Mouse (Mus musculus) CD4-positive, CD25-positive, alpha-beta regulatory T cell, adult 4 months (primary cell): ENCODE measurements around the gene Pfn3. TPM values are rescaled to one million over a fixed set of nuclear protein-coding genes. Genes with fewer than 3 reads are reported as not detected.
"Not testable (repeated sequence)": the region's sequence is repeated elsewhere in the genome, so short reads cannot be mapped to it uniquely, and the experiment has no call there.

ENCODE experiments used
- ATAC-seq: one replicate; pipeline ENCODE4 v1.8.0; 2017
- polyA plus RNA-seq, 2 experiments: library from polyadenylated mRNA; unstranded; fragments of 100-300 nt; shearing (Covaris generic); gene quantifications; one replicate each; pipeline ENCODE4 v1.2.1; 2017

Pfn3 gene
- polyA plus RNA-seq, result not detected

DNA sequence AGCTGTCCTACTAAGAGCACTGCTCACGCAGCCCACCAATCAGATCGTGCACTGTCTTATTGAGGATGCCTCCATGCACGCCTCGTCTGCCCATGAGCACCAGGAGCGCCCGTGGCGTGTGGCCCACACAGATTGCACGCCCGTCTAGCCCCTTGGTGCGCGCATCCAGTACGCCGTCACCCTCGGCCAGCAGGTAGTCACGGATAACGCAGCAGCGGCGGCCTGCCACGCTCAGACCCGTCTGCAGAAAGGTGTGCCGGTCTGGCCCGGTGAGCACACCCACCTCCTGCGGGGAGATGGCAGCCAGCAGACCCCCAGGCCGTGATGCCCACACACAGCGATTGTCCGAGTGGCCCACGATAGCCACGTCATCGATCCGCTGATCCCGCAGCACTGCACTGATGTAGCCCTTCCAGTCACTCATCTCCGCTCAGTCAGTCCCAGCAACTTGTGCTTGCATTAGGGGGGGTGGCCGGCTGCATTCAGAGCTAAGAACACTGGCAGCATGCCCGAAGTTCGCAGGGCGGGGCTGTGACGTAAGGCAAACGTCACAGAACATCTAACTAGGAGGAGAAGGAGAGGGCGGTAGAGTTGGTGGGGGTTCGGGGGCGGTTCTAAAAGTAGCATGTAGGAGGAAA lies at the start of gene Pfn3:
Pfn3 (minus strand) TSS at position 490 of the 638 bp plus-strand sequence.
- ATAC-seq, result no peak

DNA sequence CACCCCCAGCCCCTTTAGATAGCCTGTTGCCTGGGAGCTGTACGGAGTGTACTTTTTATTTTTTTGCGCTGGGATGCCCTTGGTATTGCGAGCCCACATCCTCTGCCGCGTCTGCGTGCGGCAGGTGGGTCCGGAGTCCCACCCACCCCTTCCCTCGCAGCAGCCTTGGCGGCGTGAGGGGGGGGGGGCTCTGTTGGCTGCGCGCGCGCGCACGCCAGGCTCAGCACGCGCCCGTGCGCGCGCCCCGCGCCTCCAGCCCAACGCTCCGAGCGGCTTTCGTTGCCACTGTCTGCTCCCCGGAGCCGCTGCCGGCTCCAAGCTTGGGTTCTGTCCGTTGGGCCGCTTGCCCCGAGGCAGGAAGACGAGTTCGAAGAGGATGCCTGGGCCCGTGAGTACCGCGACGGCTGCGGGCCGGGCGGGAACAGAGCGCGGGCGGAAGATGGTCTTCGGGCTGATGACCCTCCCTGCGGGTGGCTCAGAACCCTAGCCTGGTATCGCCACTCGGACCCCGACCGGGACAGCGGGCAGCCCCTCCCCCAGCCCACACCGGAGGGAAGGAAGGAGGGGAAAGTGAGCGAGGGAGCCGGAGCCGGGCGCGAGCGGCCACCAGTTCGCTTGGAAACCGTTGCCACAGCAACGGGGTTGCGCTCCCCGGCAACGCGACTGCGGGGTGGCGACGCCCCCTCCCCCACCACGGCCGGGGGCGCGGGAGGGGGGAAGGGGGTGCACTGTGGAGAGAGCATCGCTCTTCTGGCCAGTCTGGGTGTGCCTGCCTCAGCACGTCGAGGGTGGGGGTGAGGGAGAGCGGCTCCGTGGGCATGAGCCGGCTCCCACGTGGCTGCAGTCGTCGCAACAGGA lies 49.2 kb upstream of the Pfn3 start, which contains the start of gene Prr7:
Prr7 (plus strand) TSS at position 241 of the 858 bp plus-strand sequence.
- ATAC-seq, result peak; percentile 73

DNA sequence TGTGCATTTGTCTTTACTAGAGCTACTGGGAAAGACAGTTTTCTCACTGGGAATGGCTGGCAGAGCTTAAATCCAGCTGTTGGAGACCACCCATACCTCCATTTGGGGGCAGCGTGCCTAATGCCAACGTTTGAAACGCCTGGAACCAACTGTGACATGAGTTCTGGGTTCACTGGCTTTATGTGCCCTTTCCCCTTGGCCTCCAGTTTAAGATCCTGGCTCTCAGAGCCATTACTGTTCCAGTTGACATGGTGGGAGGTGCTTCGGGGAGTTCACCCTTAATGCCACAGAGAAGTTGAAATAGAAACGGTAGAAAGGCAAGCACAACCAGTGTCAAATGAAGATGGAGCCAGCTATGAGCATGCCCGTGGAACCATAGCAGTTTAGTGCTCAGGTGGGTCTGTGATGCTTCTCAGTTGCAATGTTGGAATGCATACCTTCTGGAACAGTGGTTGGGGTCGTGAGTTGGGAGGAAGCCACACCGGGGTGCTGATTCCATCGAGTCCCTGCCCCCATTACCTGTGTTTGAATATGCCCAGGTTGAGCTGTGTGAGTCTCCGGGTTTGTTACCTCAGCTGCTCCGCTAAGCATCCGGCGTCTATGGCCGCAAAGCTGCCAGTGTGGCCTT lies 48.5 kb upstream of the Pfn3 start:
- peak; percentile 19 for ATAC-seq

DNA sequence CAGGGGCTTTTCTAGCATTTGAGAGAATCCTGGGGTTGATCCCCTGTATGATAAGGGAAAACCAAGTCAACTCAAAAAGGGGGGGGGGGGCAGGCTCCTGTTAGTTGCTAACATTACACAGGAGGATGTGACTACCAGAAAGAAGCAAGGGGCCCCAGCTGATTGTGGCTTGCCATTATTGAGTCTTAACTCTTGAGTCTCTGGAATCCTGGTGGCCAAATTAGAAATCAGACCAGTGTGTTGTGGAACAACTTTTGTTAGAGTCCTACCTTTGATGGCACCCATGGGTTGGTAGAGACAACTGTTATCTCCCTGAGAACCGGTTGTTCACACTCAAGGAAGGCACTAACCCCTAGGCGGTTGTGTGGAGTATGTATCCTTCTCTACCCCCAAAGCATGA lies 47.9 kb upstream of the Pfn3 start:
- ATAC-seq, result peak; percentile 8

DNA sequence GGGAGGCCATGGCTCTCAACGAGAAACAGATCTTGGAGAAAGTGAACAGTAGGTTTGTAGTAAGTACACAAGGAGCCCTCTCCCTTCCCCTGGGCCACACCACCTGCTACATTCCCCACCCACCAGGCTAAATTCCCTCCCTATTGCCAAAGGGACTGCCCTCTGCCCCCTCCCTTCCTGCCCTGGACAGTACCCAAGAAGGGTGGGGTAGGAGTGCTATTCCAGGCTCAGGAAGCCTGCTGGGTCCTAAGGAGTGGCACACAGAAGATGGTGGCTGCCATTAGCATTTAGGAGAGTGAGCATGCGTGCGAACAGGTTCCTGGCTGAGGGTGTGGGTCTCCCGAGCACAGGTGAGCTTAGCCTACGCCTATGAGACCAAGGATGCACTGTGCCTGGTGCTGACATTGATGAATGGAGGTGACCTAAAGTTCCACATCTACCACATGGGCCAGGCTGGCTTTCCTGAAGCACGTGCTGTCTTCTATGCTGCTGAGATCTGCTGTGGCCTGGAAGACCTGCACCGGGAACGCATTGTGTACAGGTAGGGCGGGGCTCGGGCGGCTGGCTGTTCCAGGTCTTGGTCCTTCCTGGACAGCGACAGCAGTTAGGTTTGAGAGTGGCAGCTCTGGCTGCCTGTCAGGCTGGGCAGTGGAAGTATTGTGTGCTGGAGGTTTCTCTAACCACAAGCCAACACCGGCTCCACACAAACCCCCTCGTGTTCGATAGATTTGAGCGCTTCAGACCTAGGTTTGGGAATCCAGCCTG lies 36.9 kb upstream of the Pfn3 start:
- no peak for ATAC-seq

DNA sequence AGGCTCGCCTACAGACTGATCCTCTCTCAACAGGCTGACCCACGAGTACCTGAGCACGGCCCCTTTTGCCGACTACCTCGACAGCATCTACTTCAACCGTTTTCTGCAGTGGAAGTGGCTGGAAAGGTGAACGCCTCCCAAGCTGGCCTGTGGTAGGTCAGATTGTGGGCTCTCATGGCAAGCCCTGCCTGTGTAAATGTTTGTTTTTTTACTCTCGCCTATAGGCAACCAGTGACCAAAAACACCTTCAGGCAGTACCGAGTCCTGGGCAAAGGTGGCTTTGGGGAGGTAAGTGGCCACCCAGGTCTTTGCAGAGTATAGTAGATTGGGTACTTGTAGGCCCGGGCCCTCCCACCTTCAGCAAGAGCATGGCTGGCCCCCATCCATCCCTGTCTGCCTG lies 36.3 kb upstream of the Pfn3 start:
- ATAC-seq, result no peak

DNA sequence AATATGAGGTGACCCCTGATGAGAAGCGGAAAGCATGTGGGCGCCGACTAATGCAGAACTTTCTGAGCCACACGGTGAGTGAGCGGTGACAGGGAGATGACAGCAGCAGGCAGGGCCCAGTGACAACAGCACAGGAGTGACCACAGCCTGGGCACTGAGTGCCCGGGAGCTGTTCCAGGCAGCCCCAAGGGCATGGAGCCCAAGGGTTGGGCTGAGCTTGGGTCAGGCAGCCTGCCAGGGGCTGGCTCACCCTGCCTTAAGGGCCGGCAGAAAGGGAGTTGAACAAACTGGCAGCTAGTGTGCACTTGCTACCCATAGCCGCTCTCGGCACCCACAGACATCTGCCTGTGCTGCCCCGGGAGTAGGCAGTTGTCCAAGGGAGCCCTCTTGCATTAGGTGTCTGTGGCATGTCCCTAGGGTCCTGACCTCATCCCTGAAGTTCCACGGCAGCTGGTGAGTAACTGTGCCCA lies 35.5 kb upstream of the Pfn3 start:
- ATAC-seq, result no peak

DNA sequence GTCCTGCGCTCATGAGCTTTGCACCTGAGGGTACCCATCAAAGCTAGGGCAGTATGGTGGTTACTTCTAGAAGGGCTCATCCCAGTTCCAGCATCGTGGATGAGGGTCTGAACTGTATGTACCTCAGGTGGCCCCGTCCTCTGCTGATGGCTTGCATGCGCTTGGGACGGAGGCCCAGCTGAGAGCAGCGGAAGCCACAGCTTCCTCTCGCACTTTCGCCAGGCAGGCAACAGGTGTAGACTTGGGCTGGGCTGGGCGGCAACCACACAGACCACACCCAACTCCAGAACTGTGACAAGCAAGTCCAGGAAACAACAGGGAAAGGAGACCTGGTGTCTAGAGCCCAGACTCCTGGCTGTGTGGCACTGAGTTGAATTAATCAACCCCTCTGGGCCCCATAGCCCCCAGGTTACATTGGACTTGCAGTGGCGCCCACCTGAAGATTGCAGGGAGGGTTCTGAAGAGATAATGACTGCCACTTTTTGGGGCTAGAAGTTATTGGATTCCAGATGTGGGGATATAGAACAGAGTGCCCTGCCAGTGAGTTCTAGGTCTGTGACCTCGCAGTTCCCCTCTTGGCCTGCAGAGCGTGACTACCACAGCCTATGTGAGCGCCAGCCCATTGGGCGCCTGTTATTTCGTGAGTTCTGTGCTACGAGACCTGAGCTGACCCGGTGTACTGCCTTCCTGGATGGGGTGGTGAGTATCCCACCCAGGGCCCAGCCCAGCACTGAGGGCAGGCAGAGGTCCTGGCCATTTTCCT lies 34.8 kb upstream of the Pfn3 start:
- ATAC-seq, result no peak

DNA sequence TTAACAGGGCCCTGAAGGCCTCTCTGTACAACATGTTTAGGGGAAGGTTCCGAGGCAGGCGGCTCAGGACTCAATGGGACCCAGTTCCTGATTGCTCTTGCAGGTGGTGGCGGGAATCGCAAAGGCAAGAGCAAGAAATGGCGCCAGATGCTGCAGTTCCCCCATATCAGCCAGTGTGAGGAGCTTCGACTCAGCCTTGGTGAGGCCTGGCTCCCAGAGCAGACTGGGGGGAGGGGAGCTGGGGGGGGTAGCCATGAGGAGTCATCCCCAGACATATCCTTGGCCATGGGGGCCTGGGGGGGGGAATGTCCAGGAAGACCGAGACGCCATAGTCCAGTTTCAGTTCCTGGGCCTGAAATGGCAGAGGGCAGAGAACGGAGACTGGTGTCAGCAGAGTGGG lies 34.2 kb upstream of the Pfn3 start:
- no peak for ATAC-seq

DNA sequence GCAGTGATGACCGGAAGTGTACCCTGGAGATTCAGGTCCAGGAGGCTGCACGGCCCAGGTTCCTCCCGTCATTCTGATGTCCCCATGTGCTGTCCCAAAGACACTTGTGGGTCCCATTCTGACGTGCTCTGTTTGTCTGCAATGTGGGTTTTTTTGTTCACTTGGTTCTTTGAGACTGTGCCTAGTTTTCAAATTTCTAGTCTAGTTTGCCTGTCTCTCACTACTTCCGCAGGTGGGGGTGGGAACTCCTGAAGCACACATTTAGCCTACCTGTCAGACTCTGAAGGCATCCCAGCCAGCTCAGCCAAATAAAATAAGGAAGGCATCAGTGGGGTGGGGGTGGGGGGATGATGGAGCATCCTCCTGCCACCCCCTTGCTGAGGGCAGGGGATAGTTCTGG lies 33.1 kb upstream of the Pfn3 start:
- no peak for ATAC-seq

DNA sequence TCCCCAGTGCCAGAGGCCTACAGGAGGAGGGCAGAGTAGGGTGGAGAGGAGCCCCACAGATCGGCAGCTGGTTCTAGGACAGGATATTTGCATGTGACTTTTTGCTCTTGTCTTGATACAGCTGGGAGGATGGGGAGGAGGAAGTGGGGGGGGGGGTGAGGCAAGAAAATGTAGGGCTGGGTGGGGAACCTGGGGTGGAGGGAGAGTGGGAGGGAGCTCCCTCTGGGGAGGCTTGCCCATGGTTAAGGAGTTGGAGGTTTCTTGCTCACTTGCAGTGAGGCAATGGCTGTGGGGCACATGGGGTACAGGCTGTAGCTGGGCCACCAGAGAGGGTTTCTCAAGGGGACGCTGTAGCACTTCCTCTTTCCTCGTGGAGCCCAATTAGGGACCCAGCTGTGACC lies 32.5 kb upstream of the Pfn3 start:
- no peak for ATAC-seq

DNA sequence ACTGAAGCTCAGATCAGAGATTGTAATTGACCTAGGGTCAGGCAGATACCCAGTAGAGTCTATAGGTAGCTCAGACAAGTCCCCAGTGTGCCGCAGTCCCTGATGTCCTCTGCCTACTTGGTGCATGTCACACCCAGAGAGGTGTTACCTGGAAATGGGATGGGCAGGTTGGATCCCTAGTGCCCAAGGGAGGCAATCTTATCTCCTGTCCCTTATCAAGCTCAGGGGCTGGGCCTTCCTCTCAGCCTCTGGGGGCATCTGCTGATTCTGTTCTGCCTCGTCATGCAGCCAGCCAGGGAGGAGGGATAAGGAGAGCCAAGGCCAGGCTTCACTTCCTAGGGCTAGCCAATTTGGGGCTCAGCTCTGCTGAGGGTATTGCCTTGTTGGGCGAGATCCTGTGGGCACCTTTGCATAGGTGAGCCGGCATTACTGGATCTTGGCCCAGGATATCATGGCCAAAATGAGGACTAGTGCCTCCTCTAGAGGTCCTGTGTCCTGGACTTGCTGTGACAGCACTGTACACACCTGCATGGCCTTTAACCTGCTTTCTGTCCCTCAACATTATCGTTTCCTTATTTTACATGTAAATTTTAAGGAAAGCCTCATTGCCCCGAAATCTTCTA lies 31.6 kb upstream of the Pfn3 start:
- ATAC-seq, result no peak

DNA sequence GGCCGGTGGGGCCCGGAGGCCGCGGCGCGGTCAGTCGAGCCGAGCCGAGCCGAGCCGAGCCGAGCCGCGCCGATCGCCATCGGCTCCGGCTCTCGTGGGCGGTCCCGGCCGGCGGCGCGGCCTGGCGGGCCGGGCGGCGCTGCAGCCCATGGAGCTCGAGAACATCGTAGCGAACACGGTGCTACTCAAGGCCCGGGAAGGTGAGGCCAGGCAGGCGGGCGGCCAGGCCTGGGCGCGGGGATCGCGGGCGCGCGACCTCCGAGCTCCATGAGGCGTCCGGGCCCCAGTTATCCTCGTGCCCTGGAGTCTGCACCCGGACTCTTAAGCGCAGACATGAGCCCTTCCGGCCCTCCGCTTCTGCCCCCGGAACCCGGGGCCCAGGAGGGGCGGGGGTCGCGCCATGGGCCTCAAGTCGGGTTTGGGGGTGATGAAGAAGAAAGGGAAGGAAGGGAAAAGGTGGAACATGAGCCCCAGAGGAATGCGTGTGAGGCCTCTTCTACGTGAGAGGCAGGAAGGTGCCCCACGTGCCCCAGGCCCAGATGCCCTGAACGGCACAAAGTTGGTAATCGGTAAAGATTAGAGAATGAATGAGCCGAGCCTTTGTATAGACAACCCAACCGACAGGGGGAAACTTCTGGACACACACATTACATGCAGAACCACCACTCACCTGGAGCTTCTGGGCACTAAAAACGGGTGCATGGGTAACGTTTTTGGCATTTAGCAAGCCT lies 30.5 kb upstream of the Pfn3 start:
- no peak for ATAC-seq

DNA sequence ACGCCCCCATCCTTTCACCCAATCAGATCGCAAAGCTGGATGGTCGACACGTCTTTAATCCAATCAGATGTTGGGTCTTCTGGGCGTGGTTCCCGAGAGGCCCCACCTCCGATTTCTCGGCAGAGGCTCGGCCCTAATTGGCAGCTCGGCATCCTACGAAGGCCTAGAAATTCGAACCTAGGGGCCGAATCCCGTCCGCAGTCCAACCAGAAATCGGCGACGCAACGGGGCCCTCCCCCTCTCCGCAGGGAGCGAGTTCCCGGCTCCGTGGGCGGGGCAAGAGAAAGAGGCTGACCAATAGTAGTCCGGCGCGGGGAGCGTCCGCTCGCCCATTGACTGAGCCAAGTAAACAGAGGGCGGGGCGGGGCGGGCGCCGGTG lies 29.9 kb upstream of the Pfn3 start, which contains the start of gene Grk6:
Grk6 (plus strand) TSS at position 136 of the 379 bp plus-strand sequence.
- ATAC-seq, result peak; percentile 82

DNA sequence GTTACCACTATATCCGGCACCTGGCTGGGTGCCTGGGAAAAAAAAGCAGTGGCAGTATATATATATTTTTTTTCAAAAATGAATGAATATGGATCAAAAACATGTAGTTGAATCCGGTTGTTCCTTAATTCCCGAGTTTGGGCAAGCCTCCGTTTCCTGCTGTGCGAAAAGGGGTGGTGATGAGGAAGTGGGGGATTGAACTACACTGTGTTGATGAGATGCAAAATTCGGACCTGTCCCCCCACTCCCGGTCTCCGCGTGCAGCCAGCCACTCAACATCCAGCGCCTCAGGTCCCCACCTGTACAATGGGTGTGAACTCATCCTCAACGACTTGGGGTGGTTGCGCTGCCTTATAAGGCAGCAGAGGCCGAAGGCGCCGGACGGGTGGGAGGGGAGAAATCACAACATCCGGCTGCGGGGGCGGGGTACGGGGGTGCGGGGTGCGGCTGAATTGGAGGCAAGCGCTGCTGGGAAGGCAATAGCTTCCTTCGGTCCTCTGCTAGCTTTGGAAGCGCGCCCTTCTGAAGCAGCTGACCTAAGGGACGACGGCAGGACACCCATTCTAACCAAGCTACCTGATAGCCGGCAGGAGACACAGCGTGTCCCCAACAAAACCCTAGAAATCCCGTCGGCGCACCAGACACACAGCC lies 29.4 kb upstream of the Pfn3 start:
- ATAC-seq, result peak; percentile 37

DNA sequence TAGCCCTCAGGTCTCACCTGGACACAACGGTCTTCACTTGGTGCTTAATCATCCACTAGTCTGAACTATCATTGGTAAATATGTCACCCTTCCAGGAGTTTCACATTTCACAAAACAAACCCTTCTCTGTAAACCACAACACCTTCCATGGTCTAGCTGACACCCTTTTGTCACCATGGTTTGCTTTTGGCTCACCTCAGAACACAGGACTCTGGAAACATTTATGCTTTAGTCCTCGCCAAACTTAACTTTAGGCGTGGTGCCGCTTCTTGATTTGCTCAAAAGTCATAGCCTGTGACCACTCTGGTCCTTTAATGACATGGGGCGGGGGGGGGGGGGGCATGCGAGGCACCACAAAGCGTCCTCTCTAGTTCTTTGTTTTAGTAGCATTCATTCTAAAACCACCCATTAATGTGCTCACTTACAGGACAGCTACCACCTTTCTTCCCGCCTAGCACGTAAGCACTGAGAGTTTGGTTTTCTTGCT lies 28.8 kb upstream of the Pfn3 start:
- ATAC-seq, result peak; percentile 40

DNA sequence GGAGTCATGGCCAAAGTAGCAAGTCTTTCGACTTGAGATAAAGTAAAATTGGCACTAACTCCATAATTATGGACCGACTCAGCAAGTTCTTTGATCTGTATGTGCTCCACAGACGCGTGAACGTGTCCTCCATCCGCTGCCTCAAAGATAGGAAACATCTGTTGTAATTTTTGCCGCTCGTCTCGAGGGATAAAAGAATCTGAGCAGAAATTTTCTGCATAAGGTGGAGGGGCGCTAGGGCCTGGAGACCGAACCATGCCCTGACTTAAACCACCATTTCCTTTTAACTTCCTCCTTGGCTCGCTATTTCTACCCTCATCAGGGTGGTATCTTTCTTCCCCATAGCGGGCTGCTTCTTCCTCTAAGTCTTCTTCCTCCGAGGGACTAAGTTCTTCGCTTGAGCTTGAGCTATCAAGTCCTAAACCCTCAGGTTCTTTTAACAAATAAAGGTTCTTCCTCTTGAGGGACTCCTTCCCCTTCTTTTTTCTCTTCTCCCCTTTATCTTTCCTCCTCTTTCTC lies 22.1 kb upstream of the Pfn3 start:
- ATAC-seq, result not testable (repeated sequence)

DNA sequence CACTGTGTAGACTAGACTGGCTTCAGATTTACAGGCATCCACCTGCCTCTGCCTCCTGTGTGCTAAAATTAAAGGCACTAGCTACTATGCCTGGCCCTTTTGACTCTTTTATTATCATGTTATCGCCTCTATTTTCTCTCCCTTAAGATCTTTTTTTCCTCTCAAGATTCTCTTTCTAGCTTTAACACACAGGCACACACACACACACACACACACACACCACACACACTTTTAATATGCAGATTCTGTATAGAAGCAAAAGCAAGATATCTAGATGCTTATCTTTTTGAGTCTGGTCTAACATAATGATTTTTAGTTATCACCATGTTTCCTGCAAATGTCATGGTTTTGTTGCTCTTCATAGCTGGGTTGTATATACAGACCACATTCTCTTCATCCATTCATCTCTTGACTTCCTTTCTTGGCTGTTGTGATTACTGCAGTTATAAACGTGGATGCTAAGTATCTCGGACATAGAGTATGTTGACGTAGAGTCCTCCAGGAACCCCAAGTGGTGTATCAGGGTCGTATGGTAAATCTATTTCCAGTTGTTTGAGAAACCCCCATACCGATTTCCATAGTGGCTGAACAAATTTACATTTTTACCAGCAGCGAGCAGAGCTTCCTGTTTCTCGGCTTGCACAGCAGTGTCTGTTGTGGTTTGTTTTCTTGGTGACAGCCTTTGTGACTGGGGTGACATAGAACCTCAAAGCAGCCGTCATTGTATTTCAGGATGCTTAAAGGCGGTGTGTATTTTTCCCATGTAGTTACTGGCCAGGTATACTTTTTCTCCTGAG lies 17.1 kb upstream of the Pfn3 start:
- peak; percentile 95 for ATAC-seq

DNA sequence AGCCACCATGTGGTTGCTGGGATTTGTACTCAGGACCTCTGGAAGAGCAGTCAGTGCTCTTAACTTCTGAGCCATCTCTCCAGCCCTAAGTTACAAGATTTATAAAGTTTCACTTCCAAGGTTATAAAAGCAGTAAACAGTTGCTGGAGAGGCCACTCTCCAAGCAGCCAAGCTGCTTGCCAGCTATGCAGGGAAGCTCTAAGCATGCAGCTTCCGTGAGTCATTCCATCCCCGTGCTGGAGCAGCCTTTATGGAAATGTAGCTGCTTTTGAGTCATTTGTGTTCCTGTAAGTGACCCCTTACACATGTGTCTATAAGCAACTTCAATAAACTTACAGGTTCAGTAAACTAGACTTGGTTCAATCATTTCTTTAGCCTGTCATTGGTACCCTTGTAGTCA lies 15.5 kb upstream of the Pfn3 start:
- no peak for ATAC-seq
